Mouse (Mus musculus) heart, embryonic 13.5 days (tissue): Measurements from ENCODE around the gene H2-M5. TPM values are rescaled to one million over a fixed set of nuclear protein-coding genes. Genes with fewer than 3 reads are reported as not detected.
"Not testable (repeated sequence)": the region's sequence is repeated elsewhere in the genome, so short reads cannot be mapped to it uniquely, and the experiment has no call there.

Source experiments
- ATAC-seq: fragments of 200-750 bp; cut with Nextera tagmentation; 2 replicates; pipeline ENCODE4 v1.8.0; 2017; ENCODE audit warnings: moderate TSS enrichment; ENCODE audit not compliant: insufficient number of reproducible peaks, low FRiP score, low TSS enrichment; ENCODE audit errors: extremely low read depth
- H3K27ac ChIP-seq: fragments of 300-500 bp; sonication (generic); replicated peaks from 2 replicates; pipeline ENCODE4 v1.5.1; 2015; ENCODE audit warnings: moderate library complexity, mild to moderate bottlenecking, inconsistent platforms
- H3K27me3 ChIP-seq: fragments of 300-500 bp; sonication (generic); replicated peaks from 2 replicates; pipeline ENCODE4 v1.6.1; 2015; ENCODE audit warnings: mild to moderate bottlenecking, inconsistent platforms
- H3K36me3 ChIP-seq: fragments of 300-500 bp; sonication (generic); 2 replicates; pipeline ENCODE4 v1.6.1; 2015; ENCODE audit warnings: mild to moderate bottlenecking, inconsistent platforms
- H3K4me1 ChIP-seq: fragments of 300-500 bp; sonication (generic); 2 replicates; pipeline ENCODE4 v1.6.1; 2015; ENCODE audit warnings: inconsistent platforms
- H3K4me2 ChIP-seq: fragments of 300-500 bp; sonication (generic); 2 replicates; pipeline ENCODE4 v1.6.1; 2015; ENCODE audit warnings: inconsistent platforms, mild to moderate bottlenecking, moderate library complexity
- H3K4me3 ChIP-seq: fragments of 300-500 bp; sonication (generic); 2 replicates; pipeline ENCODE4 v1.5.1; 2015; ENCODE audit warnings: moderate library complexity, mild to moderate bottlenecking, inconsistent platforms
- H3K9ac ChIP-seq: fragments of 300-500 bp; sonication (generic); 2 replicates; pipeline ENCODE4 v1.6.1; 2015; ENCODE audit warnings: inconsistent platforms, mild to moderate bottlenecking, moderate library complexity
- H3K9me3 ChIP-seq: fragments of 300-500 bp; sonication (generic); 2 replicates; pipeline ENCODE4 v1.6.1; 2016; ENCODE audit warnings: inconsistent platforms
- WGBS: fragments of 180-500 bp; shearing (Covaris S2); methylation state at CpG from one replicate; pipeline ENCODE4 v1.1.7; 2015; ENCODE audit warnings: mixed read lengths; 5-methylcytosine and 5-hydroxymethylcytosine counted together
- polyA plus RNA-seq: library from polyadenylated mRNA; unstranded; fragments of >200 nt; fragmentation: Nextera tagmentation; extraction: Ambion mirVana; gene quantifications from 2 replicates; pipeline ENCODE4 v1.2.1, GENCODE M21; 2015

The H2-M5 gene
- 0.24 and 0.36 TPM in 2 replicates for polyA plus RNA-seq

- Histone ChIP-seq H3K4me1 (peaks cover 6% of the 10 kb centered on the region; the same call in 1 of the 2 replicates), H3K9me3 (no peaks in the 10 kb centered on the region), H3K4me2 (peak within 1 kb of the TSS; percentile 65), H3K27ac (no peak within 1 kb of the TSS), H3K27me3 (peaks cover 43% of the 10 kb centered on the region), H3K36me3 (no peaks in the 10 kb centered on the region), H3K4me3 (peak within 1 kb of the TSS; percentile 41), H3K9ac (peak within 1 kb of the TSS; percentile 4; the same call in 1 of the 2 replicates)
- WGBS, result 25% methylated on average over 5 of the region's 5 CpGs
- ATAC-seq, result no peak
Observed at GRCm38 (mm10) chr17:36989437-36989836, at the start of gene H2-M5. Gene H2-M5 (minus strand): TSS chr17:36989537.

GRCm38 (mm10) chr17:37029162-37029561 is 39.8 kb upstream of the H2-M5 start:
- 73% methylated on average over 8 of the region's 8 CpGs for WGBS
- peak overlapping the region; percentile 94 for H3K27ac ChIP-seq
- no peak for ATAC-seq
- H3K9me3 ChIP-seq, result no peaks in the 10 kb centered on the region
- H3K4me1 ChIP-seq, result 0 out of 2 replicates have a peak, but pooled peaks cover 3% of the 10 kb centered on the region
- peak overlapping the region; percentile 71 for H3K4me2 ChIP-seq
- H3K27me3 ChIP-seq, result no peaks in the 10 kb centered on the region
- H3K9ac ChIP-seq, result peak overlapping the region; percentile 75
- peak overlapping the region; percentile 57 for H3K4me3 ChIP-seq
- H3K36me3 ChIP-seq, result no peaks in the 10 kb centered on the region

- ATAC-seq, result peak; percentile 94
- WGBS, result 1% methylated on average over 14 of the region's 14 CpGs
- Histone ChIP-seq H3K4me3 (peak overlapping the region; percentile 57), H3K4me1 (0 out of 2 replicates have a peak, but pooled peaks cover 3% of the 10 kb centered on the region), H3K9ac (peak overlapping the region; percentile 75), H3K4me2 (peak overlapping the region; percentile 71), H3K36me3 (no peaks in the 10 kb centered on the region), H3K27me3 (no peaks in the 10 kb centered on the region), H3K27ac (peak overlapping the region; percentile 94), H3K9me3 (no peaks in the 10 kb centered on the region)
Observed at GRCm38 (mm10) chr17:37028683-37029120, 39.4 kb upstream of the H2-M5 start.

- Histone ChIP-seq H3K27ac (peak overlapping the region; percentile 94), H3K9ac (peak overlapping the region; percentile 75), H3K9me3 (no peaks in the 10 kb centered on the region), H3K4me1 (0 out of 2 replicates have a peak, but pooled peaks cover 3% of the 10 kb centered on the region), H3K4me2 (peak overlapping the region; percentile 71), H3K36me3 (no peaks in the 10 kb centered on the region), H3K4me3 (peak overlapping the region; percentile 57), H3K27me3 (no peaks in the 10 kb centered on the region)
- no peak for ATAC-seq
- 8% methylated on average over 10 of the region's 10 CpGs for WGBS
Observed at GRCm38 (mm10) chr17:37028212-37028611, 38.9 kb upstream of the H2-M5 start.

- Histone ChIP-seq H3K27ac (no peak overlapping the region), H3K9ac (no peak overlapping the region), H3K4me2 (no peak overlapping the region), H3K36me3 (no peaks in the 10 kb centered on the region), H3K4me1 (0 out of 2 replicates have a peak, but pooled peaks cover 3% of the 10 kb centered on the region), H3K27me3 (no peaks in the 10 kb centered on the region), H3K4me3 (no peak overlapping the region), H3K9me3 (no peaks in the 10 kb centered on the region)
- ATAC-seq, result no peak
- WGBS, result 89% methylated on average over 4 of the region's 4 CpGs
Observed at GRCm38 (mm10) chr17:37027486-37027885, 38.1 kb upstream of the H2-M5 start.

- 66% methylated on average over 2 of the region's 2 CpGs for WGBS
- no peaks in the 10 kb centered on the region for H3K9me3 ChIP-seq
- H3K36me3 ChIP-seq, result no peaks in the 10 kb centered on the region
- no peak overlapping the region for H3K4me2 ChIP-seq
- no peak overlapping the region for H3K27ac ChIP-seq
- 0 out of 2 replicates have a peak, but pooled peaks cover 3% of the 10 kb centered on the region for H3K4me1 ChIP-seq
- H3K27me3 ChIP-seq, result no peaks in the 10 kb centered on the region
- no peak overlapping the region for H3K4me3 ChIP-seq
- no peak overlapping the region for H3K9ac ChIP-seq
- ATAC-seq, result no peak
Observed at GRCm38 (mm10) chr17:37026425-37026824, 37.1 kb upstream of the H2-M5 start.

- Histone ChIP-seq H3K9me3 (no peaks in the 10 kb centered on the region), H3K9ac (no peak within 1 kb of the TSS), H3K4me3 (no peak within 1 kb of the TSS), H3K4me1 (0 out of 2 replicates have a peak, but pooled peaks cover 3% of the 10 kb centered on the region), H3K36me3 (no peaks in the 10 kb centered on the region), H3K27me3 (no peaks in the 10 kb centered on the region), H3K4me2 (no peak within 1 kb of the TSS), H3K27ac (no peak within 1 kb of the TSS)
- no peak for ATAC-seq
- WGBS, result 72% methylated on average over 9 of the region's 9 CpGs
Observed at GRCm38 (mm10) chr17:37022628-37023576, 33.6 kb upstream of the H2-M5 start, which contains the start of gene Mog. Gene Mog (minus strand): TSS chr17:37023398.

GRCm38 (mm10) chr17:37019242-37019641 is 29.9 kb upstream of the H2-M5 start:
- H3K9ac ChIP-seq, H3K4me2 ChIP-seq, H3K4me3 ChIP-seq, H3K27ac ChIP-seq, H3K9me3 ChIP-seq, ATAC-seq, H3K27me3 ChIP-seq, H3K4me1 ChIP-seq, H3K36me3 ChIP-seq: not testable (repeated sequence)
- WGBS, result 72% methylated on average over 5 of the region's 5 CpGs

GRCm38 (mm10) chr17:37018328-37018727 is 29.0 kb upstream of the H2-M5 start:
- Histone ChIP-seq H3K9ac (no peak overlapping the region), H3K4me3 (no peak overlapping the region), H3K36me3 (no peaks in the 10 kb centered on the region), H3K4me2 (no peak overlapping the region), H3K9me3 (no peaks in the 10 kb centered on the region), H3K4me1 (no peaks in the 10 kb centered on the region), H3K27me3 (no peaks in the 10 kb centered on the region), H3K27ac (no peak overlapping the region)
- WGBS, result 74% methylated on average over 3 of the region's 3 CpGs
- ATAC-seq, result no peak

- Histone ChIP-seq H3K27me3 (no peaks in the 10 kb centered on the region), H3K4me3 (no peak overlapping the region), H3K9me3 (no peaks in the 10 kb centered on the region), H3K36me3 (peaks cover under 1% of the 10 kb centered on the region; the same call in 1 of the 2 replicates), H3K4me1 (no peaks in the 10 kb centered on the region), H3K4me2 (no peak overlapping the region), H3K27ac (no peak overlapping the region), H3K9ac (no peak overlapping the region)
- no peak for ATAC-seq
Observed at GRCm38 (mm10) chr17:37016333-37016732, 27.0 kb upstream of the H2-M5 start.

GRCm38 (mm10) chr17:37012141-37012540 is 22.8 kb upstream of the H2-M5 start:
- WGBS, result 46% methylated on average over 5 of the region's 5 CpGs
- Histone ChIP-seq H3K27ac (no peak overlapping the region), H3K27me3 (no peaks in the 10 kb centered on the region), H3K9me3 (no peaks in the 10 kb centered on the region), H3K4me3 (no peak overlapping the region), H3K9ac (no peak overlapping the region), H3K36me3 (peaks cover 42% of the 10 kb centered on the region), H3K4me1 (no peaks in the 10 kb centered on the region), H3K4me2 (no peak overlapping the region)
- ATAC-seq, result no peak
